Comparison of ENCODE assay signal across 9 mouse cellular contexts in the genomic region with DNA sequence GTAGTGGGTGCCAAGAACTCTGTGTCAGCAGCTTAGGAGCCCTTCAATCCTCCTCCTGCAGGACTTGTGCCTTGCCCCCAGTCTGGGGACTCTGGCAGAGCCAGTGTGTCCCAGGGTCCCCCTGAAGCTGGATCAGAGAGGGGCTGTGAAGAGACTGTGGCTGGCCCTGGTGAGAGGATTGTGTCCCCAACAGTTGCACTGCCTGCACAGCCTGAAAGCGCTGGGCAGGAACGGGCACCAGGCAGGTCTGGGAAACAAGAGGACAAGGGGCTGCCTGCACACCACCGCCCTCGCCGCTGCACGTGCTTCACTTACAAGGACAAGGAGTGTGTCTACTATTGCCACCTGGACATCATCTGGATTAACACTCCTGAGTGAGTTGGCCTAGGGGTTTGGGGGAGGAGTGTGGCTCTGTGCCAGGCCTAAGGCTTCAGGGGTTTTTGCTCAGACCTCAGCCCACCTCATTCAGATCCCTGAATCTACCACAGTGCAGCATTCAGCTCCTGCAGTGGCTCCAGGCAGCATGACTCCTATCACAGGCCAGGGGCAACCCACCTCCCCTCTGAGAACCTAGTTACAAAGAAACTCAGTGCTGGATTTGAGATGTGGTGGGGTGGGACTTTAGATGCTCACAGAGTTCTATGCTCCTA. TPM values are rescaled to one million over a fixed set of nuclear protein-coding genes. Genes with fewer than 3 reads are reported as not detected.
DNase-seq lines count a peak whose midpoint lies in the region; ATAC-seq lines count a peak whose summit lies in the region.
"Had no signal": no experiment of that assay in that cellular context is flagged by ENCODE, and none has a peak within 500 bp of the region (broad histone marks: within the 10 kb centered on the region; RNA-seq: fewer than 3 reads in every experiment).

No protein-coding gene starts in this region.

- H3K9ac ChIP-seq in forebrain, embryonic 11.5 days (ENCODE audit: low read length), result peak overlapping the region; percentile 63; the same call in 1 of the 2 replicates
- no peak overlapping the region for H3K9ac ChIP-seq in forebrain, embryonic 16.5 days (replicated peaks; ENCODE audit: low read depth, low read length)
- H3K9ac ChIP-seq in liver, embryonic 11.5 days (ENCODE audit: low read depth, low read length), result no peak overlapping the region
- no peak overlapping the region for H3K9ac ChIP-seq in forebrain, embryonic 14.5 days (ENCODE audit: low read length)
- H3K9ac ChIP-seq: liver, embryonic 15.5 days had no signal

- no peaks in the 10 kb centered on the region for H3K36me3 ChIP-seq in forebrain, embryonic 11.5 days (ENCODE audit: control insufficient read depth, insufficient read depth, low read length)
- H3K36me3 ChIP-seq in forebrain, embryonic 16.5 days (ENCODE audit: control insufficient read depth, insufficient read depth), result no peaks in the 10 kb centered on the region
- no peaks in the 10 kb centered on the region for H3K36me3 ChIP-seq in liver, embryonic 11.5 days (ENCODE audit: control insufficient read depth, insufficient read depth, low read length)
- H3K36me3 ChIP-seq in forebrain, embryonic 14.5 days (ENCODE audit: control insufficient read depth, insufficient read depth, low read length), result no peaks in the 10 kb centered on the region
- H3K36me3 ChIP-seq: liver, embryonic 15.5 days had no signal

- H3K27me3 ChIP-seq in forebrain, embryonic 11.5 days (ENCODE audit: control insufficient read depth, insufficient read depth, low read length), result peaks cover 2% of the 10 kb centered on the region; the same call in 1 of the 2 replicates
- 0 out of 2 replicates have a peak, but pooled peaks cover 2% of the 10 kb centered on the region for H3K27me3 ChIP-seq in forebrain, embryonic 16.5 days (replicated peaks; ENCODE audit: control insufficient read depth, insufficient read depth, low read length)
- H3K27me3 ChIP-seq in liver, embryonic 11.5 days (replicated peaks; ENCODE audit: control insufficient read depth, insufficient read depth, low read length), result peaks cover 20% of the 10 kb centered on the region
- H3K27me3 ChIP-seq in forebrain, embryonic 14.5 days (replicated peaks; ENCODE audit: control insufficient read depth, insufficient read depth, low read length), result 0 out of 2 replicates have a peak, but pooled peaks cover 3% of the 10 kb centered on the region

- no peaks in the 10 kb centered on the region for H3K9me3 ChIP-seq in forebrain, embryonic 11.5 days (ENCODE audit: control insufficient read depth, low read length)
- H3K9me3 ChIP-seq in forebrain, embryonic 16.5 days (ENCODE audit: control insufficient read depth, low read length), result no peaks in the 10 kb centered on the region
- H3K9me3 ChIP-seq in liver, embryonic 11.5 days (ENCODE audit: control insufficient read depth, low read length), result no peaks in the 10 kb centered on the region
- H3K9me3 ChIP-seq in forebrain, embryonic 14.5 days (replicated peaks; ENCODE audit: control insufficient read depth, low read length), result no peaks in the 10 kb centered on the region
- H3K9me3 ChIP-seq: liver, embryonic 15.5 days had no signal

- H3K4me3 ChIP-seq in forebrain, embryonic 11.5 days (ENCODE audit: low read depth, low read length), result peak overlapping the region; percentile 37; the same call in 1 of the 2 replicates
- H3K4me3 ChIP-seq in forebrain, embryonic 16.5 days (replicated peaks; ENCODE audit: low read length), result no peak overlapping the region
- no peak overlapping the region for H3K4me3 ChIP-seq in liver, embryonic 11.5 days (ENCODE audit: low read depth, low read length)
- H3K4me3 ChIP-seq in forebrain, embryonic 14.5 days (ENCODE audit: low read depth, low read length), result no peak overlapping the region

- H3K4me1 ChIP-seq in forebrain, embryonic 11.5 days (replicated peaks; ENCODE audit: control insufficient read depth, insufficient read depth, low read length), result peaks cover 2% of the 10 kb centered on the region; the same call in 1 of the 2 replicates
- peaks cover 6% of the 10 kb centered on the region for H3K4me1 ChIP-seq in forebrain, embryonic 16.5 days (replicated peaks; ENCODE audit: control insufficient read depth, insufficient read depth, low read length)
- H3K4me1 ChIP-seq in liver, embryonic 11.5 days (replicated peaks; ENCODE audit: control insufficient read depth, insufficient read depth, low read length), result no peaks in the 10 kb centered on the region
- H3K4me1 ChIP-seq in forebrain, embryonic 14.5 days (ENCODE audit: control insufficient read depth, insufficient read depth, low read length), result no peaks in the 10 kb centered on the region
- H3K4me1 ChIP-seq: liver, embryonic 15.5 days had no signal

- DNase-seq in forebrain, embryonic 11.5 days (ENCODE audit: low spot score), result peak; percentile 64
- DNase-seq in liver, embryonic 11.5 days (ENCODE audit: low spot score), result no peak
- DNase-seq in liver, result no peak
- DNase-seq in forebrain, embryonic 14.5 days (ENCODE audit: low spot score), result no peak
- peak; percentile 10 to 32 for DNase-seq in lung, postnatal 4 days
- no peak for DNase-seq in thymus, postnatal 4 days

- no peak overlapping the region for H3K27ac ChIP-seq in forebrain, embryonic 11.5 days (ENCODE audit: low read depth, low read length)
- no peak overlapping the region for H3K27ac ChIP-seq in forebrain, embryonic 16.5 days (ENCODE audit: low read length)
- no peak overlapping the region for H3K27ac ChIP-seq in liver, embryonic 11.5 days (ENCODE audit: low read depth, low read length)
- no peak overlapping the region for H3K27ac ChIP-seq in forebrain, embryonic 14.5 days (ENCODE audit: low read depth, low read length)
- H3K27ac ChIP-seq: liver, embryonic 15.5 days had no signal

- peak; percentile 51; the same call in 1 of the 2 replicates for ATAC-seq in forebrain, embryonic 11.5 days (replicated peaks; ENCODE audit: low FRiP score)
- no peak for ATAC-seq in forebrain, embryonic 16.5 days
- no peak for ATAC-seq in liver, embryonic 11.5 days (replicated peaks; ENCODE audit: low FRiP score)
- 0 out of 2 replicates have a peak, but pooled peaks have one; percentile 20 for ATAC-seq in forebrain, embryonic 14.5 days
- no peak for ATAC-seq in megakaryocyte progenitor cell, adult 5-6 weeks (replicated peaks; ENCODE audit: poor library complexity)

- no peak overlapping the region; the same call in 1 of the 2 replicates for H3K4me2 ChIP-seq in forebrain, embryonic 11.5 days (ENCODE audit: low read depth, low read length, severe bottlenecking)
- no peak overlapping the region for H3K4me2 ChIP-seq in forebrain, embryonic 16.5 days (ENCODE audit: low read length)
- H3K4me2 ChIP-seq in liver, embryonic 11.5 days, result peak overlapping the region; percentile 18; the same call in 1 of the 2 replicates
- no peak overlapping the region for H3K4me2 ChIP-seq in forebrain, embryonic 14.5 days (ENCODE audit: low read length)

- WGBS in forebrain, embryonic 11.5 days, result 53% methylated on average over 6 of the region's 6 CpGs
- 37% methylated on average over 6 of the region's 6 CpGs for WGBS in forebrain, embryonic 16.5 days
- WGBS in liver, embryonic 11.5 days, result 63% methylated on average over 6 of the region's 6 CpGs
- WGBS in forebrain, embryonic 14.5 days, result 38% methylated on average over 6 of the region's 6 CpGs

RNA-seq across cellular contexts. Expression of gene Edn3, which starts 1.2 kb away (rescaled TPM):
- 2.8 and 5.7 TPM in 2 replicates for polyA plus RNA-seq in forebrain, embryonic 11.5 days (2014; fragmentation: Nextera tagmentation; extraction: Ambion mirVana)
- 3.7 and 5.2 TPM in 2 replicates for polyA plus RNA-seq in forebrain, embryonic 16.5 days (2015; fragmentation: Nextera tagmentation; extraction: Ambion mirVana)
- polyA plus RNA-seq in liver, embryonic 11.5 days (2014; fragmentation: Nextera tagmentation; extraction: Ambion mirVana), result 2.0 and 2.3 TPM in 2 replicates
- 5.6 and 6.2 TPM in 2 replicates for polyA plus RNA-seq in forebrain, embryonic 14.5 days (2014; fragmentation: Nextera tagmentation; extraction: Ambion mirVana)
- 0.12 TPM in 1 of 2 replicates, not detected in the other for total RNA-seq in megakaryocyte progenitor cell, adult 5-6 weeks (2015)
- not detected in 2 replicates for total RNA-seq in megakaryocyte progenitor cell, adult 5-6 weeks (2017)

Comparison
In these comparisons a context has a peak if more than half of its experiments do, and no peak if none do; other contexts are left out.
1. ATAC-seq: peak in forebrain, embryonic 11.5 days (single experiment) and forebrain, embryonic 14.5 days (single experiment); none in forebrain, embryonic 16.5 days (single experiment), liver, embryonic 11.5 days (single experiment) and megakaryocyte progenitor cell, adult 5-6 weeks (single experiment).
2. DNase-seq: peak in forebrain, embryonic 11.5 days (single experiment) and lung, postnatal 4 days (2 of 2); none in liver, embryonic 11.5 days (single experiment), liver (single experiment), forebrain, embryonic 14.5 days (single experiment) and thymus, postnatal 4 days (single experiment).